Mouse (Mus musculus) megakaryocyte-erythroid progenitor cell, adult 5 weeks (primary cell): ENCODE data around the gene Rbbp8nl. TPM values are rescaled to one million over a fixed set of nuclear protein-coding genes. Genes with fewer than 3 reads are reported as not detected.

Experiments
- polyA plus RNA-seq: library from polyadenylated mRNA; stranded (reverse); fragments of >175 nt; gene quantifications from 2 replicates; pipeline ENCODE4 v1.2.3, GENCODE M21; 2012

The Rbbp8nl gene
- polyA plus RNA-seq = not detected in 2 replicates

DNA sequence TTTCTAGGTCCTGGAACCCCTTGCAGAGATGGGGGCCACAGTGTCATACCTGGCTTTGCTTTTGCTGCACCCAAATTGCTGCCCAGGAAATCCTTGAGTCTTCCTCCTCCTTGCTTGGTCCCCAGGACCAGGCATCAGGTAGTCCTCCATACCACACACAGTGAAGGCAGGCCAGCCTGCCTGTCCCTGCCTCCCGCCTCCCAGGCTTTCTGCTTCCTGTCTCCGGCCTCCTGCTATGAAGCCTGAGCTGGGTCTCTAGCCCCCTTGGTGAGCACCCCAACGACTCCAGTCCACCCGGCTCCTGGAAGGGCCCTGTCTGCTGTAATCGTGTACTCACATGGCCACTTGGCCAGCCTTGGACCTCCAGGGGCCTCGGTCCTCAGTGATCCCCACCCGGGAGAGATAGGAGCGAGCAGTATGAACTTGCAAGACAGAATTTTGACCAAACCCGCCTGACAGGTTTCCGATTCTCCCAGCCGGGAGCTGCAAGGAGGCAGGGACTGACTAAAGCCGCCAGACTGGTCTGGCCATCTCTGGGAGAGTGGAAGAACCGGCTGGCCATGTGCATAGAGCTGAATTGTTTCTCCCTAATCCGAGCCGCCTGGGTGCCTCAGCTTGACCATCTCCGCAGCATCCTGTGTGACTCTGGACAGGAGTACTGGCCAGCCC lies at the start of gene Rbbp8nl:
Gene Rbbp8nl (minus strand): TSS at position 440 of the 669 bp plus-strand sequence.

DNA sequence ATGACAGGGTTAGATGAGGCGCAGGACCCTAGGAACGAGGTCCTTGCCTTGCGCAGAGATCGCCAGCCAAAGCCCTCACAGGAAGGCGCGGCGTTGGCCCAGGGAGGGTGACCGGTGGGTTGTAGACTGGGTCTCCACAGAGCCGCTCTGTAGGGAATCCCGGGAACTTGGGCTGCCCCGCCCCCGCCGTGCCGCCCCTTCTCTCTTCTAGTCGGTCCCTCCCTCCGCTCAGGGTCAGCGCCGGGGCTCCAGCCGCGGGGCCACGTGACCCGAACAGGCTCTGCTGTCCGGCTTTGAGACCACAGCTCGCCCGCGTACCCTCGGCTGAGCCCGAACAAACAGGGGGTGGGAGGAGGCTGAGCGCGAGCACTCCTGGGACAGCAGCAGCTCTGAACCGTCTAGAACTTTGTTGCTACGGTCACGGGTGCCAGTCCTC lies 44.9 kb upstream of the Rbbp8nl start, which contains the start of gene Gata5:
Gene Gata5 (minus strand): TSS at position 149 of the 436 bp plus-strand sequence.

DNA sequence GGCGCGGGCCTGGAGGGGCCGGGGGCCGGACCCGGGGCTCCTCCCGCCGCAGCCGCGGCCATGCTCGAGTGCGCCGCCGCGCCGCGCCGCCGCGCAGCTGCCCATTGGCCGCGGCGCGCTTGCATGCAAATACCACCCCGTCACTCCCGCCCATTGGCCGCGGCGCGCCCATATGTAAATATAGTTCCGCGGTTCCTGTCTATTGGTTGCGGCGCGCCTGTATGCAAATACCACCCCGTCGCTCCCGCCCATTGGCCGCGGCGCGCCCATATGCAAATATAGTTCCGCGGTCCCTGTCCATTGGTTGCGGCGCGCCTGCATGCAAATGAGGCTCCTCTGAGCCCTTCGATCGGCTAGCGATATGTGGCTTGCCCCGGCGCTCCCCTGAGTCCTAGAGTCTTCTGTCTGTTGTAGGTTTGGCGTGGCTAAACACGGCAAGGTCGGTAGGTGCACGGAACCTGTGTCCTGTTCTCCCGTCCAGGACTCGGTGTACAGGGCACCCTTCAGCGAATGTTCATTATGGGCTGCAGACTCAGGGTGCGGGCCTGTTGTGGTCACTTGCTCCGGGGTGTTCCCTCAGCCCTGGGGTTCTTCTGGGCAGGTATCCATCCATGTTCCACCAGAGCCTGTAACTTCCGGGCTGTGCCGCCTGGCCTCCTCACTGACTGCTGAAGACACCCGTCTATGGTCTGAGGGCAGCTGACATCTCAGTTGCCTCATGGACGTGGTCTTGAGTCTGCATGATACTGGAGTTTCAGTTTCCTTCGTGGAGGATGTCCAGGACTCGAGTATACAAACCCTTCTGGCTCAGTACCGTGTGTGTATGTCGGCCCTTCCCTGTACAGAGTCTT lies 16.1 kb downstream of the Rbbp8nl start, which contains the start of gene Cables2:
Gene Cables2 (minus strand): TSS at position 103 of the 851 bp plus-strand sequence.

DNA sequence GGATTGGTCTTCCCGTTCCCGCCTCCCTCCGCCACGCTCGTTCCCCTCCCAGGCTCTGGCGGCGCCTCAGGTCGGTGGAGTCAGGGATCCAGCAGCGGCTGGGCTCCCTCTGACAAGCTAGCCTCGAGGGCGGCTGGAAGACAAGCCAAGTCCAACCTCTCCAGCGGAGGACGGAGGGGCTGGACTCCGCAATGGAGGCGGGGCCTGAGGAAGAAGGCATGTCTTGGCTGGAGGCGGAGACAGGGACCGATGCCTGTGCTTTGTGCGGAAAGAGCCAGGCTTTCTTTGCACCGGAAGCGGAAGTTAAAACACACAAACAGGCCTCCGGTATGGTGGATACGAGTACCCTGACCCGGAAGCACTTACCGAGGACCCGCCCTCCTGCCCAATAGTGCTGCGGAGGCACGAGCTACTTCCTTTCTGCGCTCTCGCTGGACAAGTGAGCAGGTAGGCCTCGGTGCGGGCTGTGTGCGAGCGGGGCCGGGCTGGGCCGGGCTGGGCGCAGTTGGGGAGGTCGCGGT lies 32.6 kb downstream of the Rbbp8nl start, which contains the start of gene Rps21:
Gene Rps21 (plus strand): TSS at position 377 of the 521 bp plus-strand sequence.

Other genes starting within 250 kb of the Rbbp8nl start
- gene Psma7, start 247.4 kb downstream of the Rbbp8nl start, polyA plus RNA-seq = 90.5 and 100 TPM in 2 replicates
- 3.4 and 3.9 TPM in 2 replicates for gene Ss18l1, start 247.4 kb downstream of the Rbbp8nl start, polyA plus RNA-seq
- gene Mtg2, start 219.3 kb downstream of the Rbbp8nl start, polyA plus RNA-seq = 12.5 and 12.8 TPM in 2 replicates
- gene Hrh3, start 185.4 kb downstream of the Rbbp8nl start, polyA plus RNA-seq = 0.04 TPM in 1 of 2 replicates, not detected in the other
- 18.8 and 19.5 TPM in 2 replicates for gene Osbpl2, start 170.6 kb downstream of the Rbbp8nl start, polyA plus RNA-seq
- 429 and 438 TPM in 2 replicates for gene Adrm1, start 118.4 kb downstream of the Rbbp8nl start, polyA plus RNA-seq
- 0.58 and 0.77 TPM in 2 replicates for gene Lama5, start 64.0 kb downstream of the Rbbp8nl start, polyA plus RNA-seq
- gene Rps21, start 32.5 kb downstream of the Rbbp8nl start, polyA plus RNA-seq = 1,634 and 1,788 TPM in 2 replicates
- 29.0 and 34.9 TPM in 2 replicates for gene Cables2, start 16.4 kb downstream of the Rbbp8nl start, polyA plus RNA-seq
- not detected in 2 replicates for gene Gata5, start 44.8 kb upstream of the Rbbp8nl start, polyA plus RNA-seq
- 23.3 and 26.7 TPM in 2 replicates for gene Slco4a1, start 166.4 kb upstream of the Rbbp8nl start, polyA plus RNA-seq
- gene Ntsr1, start 210.1 kb upstream of the Rbbp8nl start, polyA plus RNA-seq = not detected in 2 replicates